In the genomic region with DNA sequence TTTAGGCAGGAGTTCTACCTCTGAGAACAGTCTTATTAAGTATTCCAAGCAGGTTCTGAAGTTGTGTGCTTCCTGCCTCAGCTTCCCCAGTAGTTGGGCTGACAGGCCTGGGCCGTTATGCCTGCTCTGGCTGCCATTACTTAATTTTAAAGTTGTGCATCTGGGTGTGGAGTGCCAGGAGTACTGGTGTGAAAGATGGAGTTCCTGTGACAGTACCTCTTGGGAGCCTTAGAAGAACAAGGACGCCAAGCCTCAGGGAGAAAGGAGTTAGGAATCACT, we compare ENCODE assay signal across 9 mouse cellular contexts. TPM values are rescaled to one million over a fixed set of nuclear protein-coding genes. Genes with fewer than 3 reads are reported as not detected.
DNase-seq lines count a peak whose midpoint lies in the region; ATAC-seq and TF ChIP-seq lines count a peak whose summit lies in the region.
"Had no signal": no experiment of that assay in that cellular context is flagged by ENCODE, and none has a peak within 500 bp of the region (broad histone marks: within the 10 kb centered on the region; RNA-seq: fewer than 3 reads in every experiment).

No protein-coding gene starts in this region.

- intact Hi-C loops in gastrocnemius, postnatal 14 days (cut with DNase I; ENCODE audit: low total_unique reads), result loop anchor here (5.0 kb wide), 1 partner anchor 33 kb away; no protein-coding TSS in a partner anchor

- 0 out of 4 replicates have a peak overlapping the region, but pooled peaks of 1 of the 2 experiments have one; percentile 10 for H3K27ac ChIP-seq in heart, embryonic 14.5 days (replicated peaks in 1 of 2; ENCODE audit: control insufficient read depth in 1 of 2, insufficient read depth in 1 of 2, low read depth in 2 of 2, low read length in 2 of 2)
- no peak overlapping the region for H3K27ac ChIP-seq in bone marrow, adult 2 months (ENCODE audit: control insufficient read depth, insufficient read depth, low read depth, low read length, poor library complexity)
- H3K27ac ChIP-seq in hindbrain, embryonic 13.5 days, result peak overlapping the region; percentile 99
- peak overlapping the region; percentile 93 for H3K27ac ChIP-seq in midbrain, embryonic 13.5 days

- peaks cover 31% of the 10 kb centered on the region for H3K36me3 ChIP-seq in heart, embryonic 14.5 days (ENCODE audit: control insufficient read depth, insufficient read depth, low read length)
- H3K36me3 ChIP-seq in hindbrain, embryonic 13.5 days, result peaks cover 38% of the 10 kb centered on the region
- H3K36me3 ChIP-seq in midbrain, embryonic 13.5 days, result peaks cover 39% of the 10 kb centered on the region

- peak overlapping the region; percentile 74 for H3K9ac ChIP-seq in heart, embryonic 14.5 days (ENCODE audit: low read length)
- H3K9ac ChIP-seq in hindbrain, embryonic 13.5 days, result peak overlapping the region; percentile 93
- H3K9ac ChIP-seq in midbrain, embryonic 13.5 days (replicated peaks), result peak overlapping the region; percentile 76

- H3K4me1 ChIP-seq in heart, embryonic 14.5 days (ENCODE audit: control insufficient read depth in 2 of 2, insufficient read depth in 2 of 2, low read length in 2 of 2), result peaks cover 14 to 21% of the 10 kb centered on the region in 2 experiments
- peaks cover 3% of the 10 kb centered on the region; the same call in 1 of the 2 replicates for H3K4me1 ChIP-seq in bone marrow, adult 2 months (ENCODE audit: control insufficient read depth, insufficient read depth, low read length)
- peaks cover 41% of the 10 kb centered on the region for H3K4me1 ChIP-seq in hindbrain, embryonic 13.5 days (replicated peaks)
- H3K4me1 ChIP-seq in midbrain, embryonic 13.5 days (replicated peaks), result peaks cover 39% of the 10 kb centered on the region

- H3K4me3 ChIP-seq in heart, embryonic 14.5 days (ENCODE audit: control insufficient read depth in 1 of 2, insufficient read depth in 1 of 2, low read depth in 1 of 2, low read length in 2 of 2), result peak overlapping the region; percentile 69 to 87
- peak overlapping the region; percentile 12 for H3K4me3 ChIP-seq in bone marrow, adult 2 months (replicated peaks; ENCODE audit: control insufficient read depth, low read depth, low read length)
- H3K4me3 ChIP-seq in hindbrain, embryonic 13.5 days, result peak overlapping the region; percentile 79
- H3K4me3 ChIP-seq in midbrain, embryonic 13.5 days (replicated peaks), result peak overlapping the region; percentile 55

- no peaks in the 10 kb centered on the region for H3K9me3 ChIP-seq in heart, embryonic 14.5 days (ENCODE audit: control insufficient read depth, low read length)
- H3K9me3 ChIP-seq in hindbrain, embryonic 13.5 days, result no peaks in the 10 kb centered on the region
- H3K9me3 ChIP-seq in midbrain, embryonic 13.5 days, result no peaks in the 10 kb centered on the region

- DNase-seq in heart, adult 8-10 months (ENCODE audit: low spot score), result no peak
- no peak for DNase-seq in embryo, embryonic 10 days (ENCODE audit: low spot score)
- DNase-seq in right cerebral cortex, adult 2 months (ENCODE audit: low spot score in 2 of 2), result no peak
- no peak for DNase-seq in gastrocnemius, postnatal 14 days

- H3K27me3 ChIP-seq in heart, embryonic 14.5 days (ENCODE audit: control insufficient read depth, insufficient read depth, low read length), result no peaks in the 10 kb centered on the region
- 0 out of 2 replicates have a peak, but pooled peaks cover 6% of the 10 kb centered on the region for H3K27me3 ChIP-seq in hindbrain, embryonic 13.5 days
- peaks cover 5% of the 10 kb centered on the region; the same call in 1 of the 2 replicates for H3K27me3 ChIP-seq in midbrain, embryonic 13.5 days

- TF ChIP-seq POLR2A in bone marrow, adult 2 months (IDR thresholded peaks at IDR 0.05; ENCODE audit: borderline replicate concordance, control insufficient read depth, low read depth, low read length), result no peak

- ATAC-seq in heart, embryonic 14.5 days (ENCODE audit: insufficient number of reproducible peaks, insufficient read depth, low FRiP score, low read depth), result no peak
- ATAC-seq in hindbrain, embryonic 13.5 days (ENCODE audit: low FRiP score), result no peak
- no peak for ATAC-seq in midbrain, embryonic 13.5 days

- WGBS in heart, embryonic 14.5 days, result 53% methylated on average over 2 of the region's 2 CpGs
- WGBS in bone marrow, adult 2 months, result 59% methylated on average over 2 of the region's 2 CpGs
- WGBS in hindbrain, embryonic 13.5 days, result 29% methylated on average over 2 of the region's 2 CpGs
- 51% methylated on average over 2 of the region's 2 CpGs for WGBS in midbrain, embryonic 13.5 days

- peak overlapping the region; percentile 96 for H3K4me2 ChIP-seq in heart, embryonic 14.5 days (ENCODE audit: low read length)
- H3K4me2 ChIP-seq in hindbrain, embryonic 13.5 days, result peak overlapping the region; percentile 91
- H3K4me2 ChIP-seq in midbrain, embryonic 13.5 days (replicated peaks), result peak overlapping the region; percentile 80

- TF ChIP-seq CTCF in bone marrow, adult 2 months (IDR thresholded peaks at IDR 0.05; ENCODE audit: control insufficient read depth, insufficient read depth, low read length), result no peak

RNA-seq across cellular contexts. Expression of a gene that starts 4.4 kb away (rescaled TPM):
- 73.9 and 84.4 TPM in 2 replicates for polyA plus RNA-seq in heart, embryonic 14.5 days (2014; fragmentation: Nextera tagmentation; extraction: Ambion mirVana)
- 10 to 100 TPM; 78.9 to 90.4 (median 87.1) TPM for total RNA-seq in heart, adult 8-10 months (2022)
- 13.1 and 47.7 TPM in 2 replicates for polyA plus RNA-seq in bone marrow, adult 2 months (2011; ENCODE audit: insufficient read depth, insufficient read length, low replicate concordance, missing spikeins)
- 159 and 163 TPM in 2 replicates for polyA plus RNA-seq in hindbrain, embryonic 13.5 days (2015; fragmentation: Nextera tagmentation; extraction: Ambion mirVana)
- polyA plus RNA-seq in midbrain, embryonic 13.5 days (2015; fragmentation: Nextera tagmentation; extraction: Ambion mirVana), result 159 and 182 TPM in 2 replicates
- 10 to 100 TPM; 32.8 to 38.4 TPM for total RNA-seq in gastrocnemius, postnatal 14 days (2021)

RNA-seq across cellular contexts. Expression of a gene that starts 4.5 kb away (rescaled TPM):
- 15.9 and 16.6 TPM in 2 replicates for polyA plus RNA-seq in heart, embryonic 14.5 days (2014; fragmentation: Nextera tagmentation; extraction: Ambion mirVana)
- 10 to 100 TPM; 11.8 to 17.5 (median 14.4) TPM for total RNA-seq in heart, adult 8-10 months (2022)
- 3.9 and 10.6 TPM in 2 replicates for polyA plus RNA-seq in bone marrow, adult 2 months (2011; ENCODE audit: insufficient read depth, insufficient read length, low replicate concordance, missing spikeins)
- polyA plus RNA-seq in hindbrain, embryonic 13.5 days (2015; fragmentation: Nextera tagmentation; extraction: Ambion mirVana), result 5.7 and 5.8 TPM in 2 replicates
- 4.6 and 5.0 TPM in 2 replicates for polyA plus RNA-seq in midbrain, embryonic 13.5 days (2015; fragmentation: Nextera tagmentation; extraction: Ambion mirVana)
- 1 to 10 TPM; 3.9 to 4.4 TPM for total RNA-seq in gastrocnemius, postnatal 14 days (2021)
- total RNA-seq: common myeloid progenitor, adult 5-6 weeks had no signal

RNA-seq across cellular contexts. Expression of a gene that starts 23.6 kb away (rescaled TPM):
- polyA plus RNA-seq in heart, embryonic 14.5 days (2014; fragmentation: Nextera tagmentation; extraction: Ambion mirVana), result 1.6 and 1.8 TPM in 2 replicates
- total RNA-seq in heart, adult 8-10 months (2022), result 1 to 10 TPM in 1 of 4 experiments, under 1 TPM in 1, not detected in 2; 0.52 to 1.6 TPM
- not detected in 2 replicates for polyA plus RNA-seq in bone marrow, adult 2 months (2011; ENCODE audit: insufficient read depth, insufficient read length, low replicate concordance, missing spikeins)
- 159 and 172 TPM in 2 replicates for polyA plus RNA-seq in hindbrain, embryonic 13.5 days (2015; fragmentation: Nextera tagmentation; extraction: Ambion mirVana)
- polyA plus RNA-seq in midbrain, embryonic 13.5 days (2015; fragmentation: Nextera tagmentation; extraction: Ambion mirVana), result 135 and 136 TPM in 2 replicates
- total RNA-seq in gastrocnemius, postnatal 14 days (2021), result under 1 TPM in 1 of 2 experiments, not detected in 1; 0.55 TPM
- total RNA-seq: common myeloid progenitor, adult 5-6 weeks had no signal

RNA-seq across cellular contexts. Expression of a gene that starts 26.5 kb away (rescaled TPM):
- polyA plus RNA-seq in heart, embryonic 14.5 days (2014; fragmentation: Nextera tagmentation; extraction: Ambion mirVana), result 63.6 and 70.5 TPM in 2 replicates
- 10 to 100 TPM; 12.3 to 14.4 (median 13.3) TPM for total RNA-seq in heart, adult 8-10 months (2022)
- polyA plus RNA-seq in bone marrow, adult 2 months (2011; ENCODE audit: insufficient read depth, insufficient read length, low replicate concordance, missing spikeins), result 39.9 and 55.5 TPM in 2 replicates
- polyA plus RNA-seq in hindbrain, embryonic 13.5 days (2015; fragmentation: Nextera tagmentation; extraction: Ambion mirVana), result 116 and 118 TPM in 2 replicates
- 113 and 123 TPM in 2 replicates for polyA plus RNA-seq in midbrain, embryonic 13.5 days (2015; fragmentation: Nextera tagmentation; extraction: Ambion mirVana)
- 10 to 100 TPM; 18.3 to 20.4 TPM for total RNA-seq in gastrocnemius, postnatal 14 days (2021)

RNA-seq across cellular contexts. Expression of a gene that starts 30.3 kb away (rescaled TPM):
- 9.0 and 9.2 TPM in 2 replicates for polyA plus RNA-seq in heart, embryonic 14.5 days (2014; fragmentation: Nextera tagmentation; extraction: Ambion mirVana)
- total RNA-seq in heart, adult 8-10 months (2022), result 1 to 10 TPM in 3 of 4 experiments, under 1 TPM in 1; 0.84 to 1.9 (median 1.4) TPM
- polyA plus RNA-seq in bone marrow, adult 2 months (2011; ENCODE audit: insufficient read depth, insufficient read length, low replicate concordance, missing spikeins), result 55.8 and 73.6 TPM in 2 replicates
- polyA plus RNA-seq in hindbrain, embryonic 13.5 days (2015; fragmentation: Nextera tagmentation; extraction: Ambion mirVana), result 6.1 and 6.9 TPM in 2 replicates
- 10.1 and 11.0 TPM in 2 replicates for polyA plus RNA-seq in midbrain, embryonic 13.5 days (2015; fragmentation: Nextera tagmentation; extraction: Ambion mirVana)
- total RNA-seq in gastrocnemius, postnatal 14 days (2021), result 1 to 10 TPM; 1.8 to 2.3 TPM

Comparison
In these comparisons a context has a peak if more than half of its experiments do, and no peak if none do; other contexts are left out.
1. H3K4me3 ChIP-seq: peak in every context shown above with its lines; median percentile 79 in hindbrain, embryonic 13.5 days; 78 in heart, embryonic 14.5 days; 55 in midbrain, embryonic 13.5 days; 12 in bone marrow, adult 2 months.
2. RNA of a gene that starts 23.6 kb away (polyA plus RNA-seq): 159 to 172 TPM in hindbrain, embryonic 13.5 days and 135 to 136 TPM in midbrain, embryonic 13.5 days; not detected in bone marrow, adult 2 months and 1.6 to 1.8 TPM in heart, embryonic 14.5 days; every median in the first group is over 10 times any median in the second.
3. Peak in every context shown above with its lines, with median percentiles within 50 percentile points of each other: H3K4me2 ChIP-seq and H3K9ac ChIP-seq.